Mouse (Mus musculus) heart, embryonic 14.5 days (tissue): ENCODE measurements at regions not wholly inside any gene's neighbourhood (a gene's known extent, or its start where the extent isn't known, plus 50 kb on each side); places are given as distances from the start of the nearest gene placed in this dataset.

Source experiments
- ATAC-seq: fragments of 200-750 bp; cut with Nextera tagmentation; 2 replicates; pipeline ENCODE4 v1.8.0; 2017; ENCODE audit warnings: low read depth, moderate TSS enrichment; ENCODE audit not compliant: insufficient number of reproducible peaks, insufficient read depth, low FRiP score
- H3K27ac ChIP-seq, 2 experiments: fragments of 200-500 bp in 1 of 2; fragments of 300-500 bp in 1 of 2; sonication (generic) in 1 of 2; replicated peaks in 1 of 2; 2 replicates each; pipeline ENCODE4 v1.5.1; 2012 to 2014; ENCODE audit warnings: low read depth in 2 of 2, low read length in 2 of 2, control low read depth in 1 of 2, mild to moderate bottlenecking in 1 of 2, mixed read lengths in 1 of 2; ENCODE audit not compliant: control insufficient read depth in 1 of 2, insufficient read depth in 1 of 2
- H3K27me3 ChIP-seq: fragments of 300-500 bp; sonication (generic); 2 replicates; pipeline ENCODE4 v1.6.1; 2014; ENCODE audit warnings: mild to moderate bottlenecking, low read length, control low read depth; ENCODE audit not compliant: control insufficient read depth, insufficient read depth
- H3K36me3 ChIP-seq: fragments of 300-500 bp; sonication (generic); 2 replicates; pipeline ENCODE4 v1.6.1; 2014; ENCODE audit warnings: mild to moderate bottlenecking, control low read depth, low read length, mixed read lengths; ENCODE audit not compliant: control insufficient read depth, insufficient read depth
- H3K4me1 ChIP-seq, 2 experiments: fragments of 200-500 bp in 1 of 2; fragments of 300-500 bp in 1 of 2; sonication (generic) in 1 of 2; 2 replicates each; pipeline ENCODE4 v1.6.1; 2012 to 2014; ENCODE audit warnings: low read length in 2 of 2, control low read depth in 1 of 2, mixed read lengths in 1 of 2; ENCODE audit not compliant: control insufficient read depth in 2 of 2, insufficient read depth in 2 of 2
- H3K4me2 ChIP-seq: fragments of 300-500 bp; sonication (generic); 2 replicates; pipeline ENCODE4 v1.6.1; 2014; ENCODE audit warnings: mild to moderate bottlenecking, low read length
- H3K4me3 ChIP-seq, 2 experiments: fragments of 200-500 bp in 1 of 2; fragments of 300-500 bp in 1 of 2; sonication (generic) in 1 of 2; 2 replicates each; pipeline ENCODE4 v1.5.1; 2012 to 2014; ENCODE audit warnings: low read length in 2 of 2, mild to moderate bottlenecking in 2 of 2, control low read depth in 1 of 2, low read depth in 1 of 2, moderate library complexity in 1 of 2; ENCODE audit not compliant: control insufficient read depth in 1 of 2, insufficient read depth in 1 of 2
- H3K9ac ChIP-seq: fragments of 300-500 bp; sonication (generic); 2 replicates; pipeline ENCODE4 v1.6.1; 2014; ENCODE audit warnings: mild to moderate bottlenecking, low read length
- H3K9me3 ChIP-seq: fragments of 300-500 bp; sonication (generic); 2 replicates; pipeline ENCODE4 v1.6.1; 2016; ENCODE audit warnings: low read length, control low read depth; ENCODE audit not compliant: control insufficient read depth
- WGBS: fragments of 180-500 bp; shearing (Covaris S2); extraction: QIAGEN DNeasy Blood & Tissue Kit; methylation state at CpG from one replicate; pipeline ENCODE4 v1.1.7; 2014; 5-methylcytosine and 5-hydroxymethylcytosine counted together

DNA sequence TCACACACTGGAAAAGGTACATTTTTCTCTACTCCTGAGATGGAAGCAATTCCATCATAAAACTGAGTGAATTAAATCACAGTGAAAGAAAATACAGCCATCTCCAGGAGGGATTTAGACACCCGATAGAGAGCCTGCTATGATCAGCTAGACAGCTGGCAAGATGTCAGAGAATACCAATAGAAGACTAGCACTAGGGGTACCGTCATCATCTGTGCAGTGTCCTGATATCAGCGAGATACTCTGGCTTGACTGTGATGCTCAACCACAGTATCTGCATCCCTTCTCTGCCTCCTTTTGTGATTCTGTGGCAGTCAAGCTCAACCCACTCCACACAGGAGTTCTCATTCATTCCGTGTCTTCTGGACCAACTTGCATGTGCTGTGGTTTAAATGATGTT is 87.4 kb downstream of the Rbm43 start:
- Histone ChIP-seq H3K4me1 (no peaks in the 10 kb centered on the region), H3K27ac (no peak overlapping the region), H3K27me3 (no peaks in the 10 kb centered on the region), H3K9me3 (no peaks in the 10 kb centered on the region), H3K4me2 (no peak overlapping the region), H3K4me3 (no peak overlapping the region), H3K36me3 (no peaks in the 10 kb centered on the region), H3K9ac (no peak overlapping the region)
- 71% methylated on average over 4 of the region's 4 CpGs for WGBS
- no peak for ATAC-seq

- no peaks in the 10 kb centered on the region for H3K4me1 ChIP-seq
- no peaks in the 10 kb centered on the region for H3K36me3 ChIP-seq
- ATAC-seq: no peak
- H3K9ac ChIP-seq: no peak overlapping the region
- no peak overlapping the region for H3K27ac ChIP-seq
- 83% methylated on average over 6 of the region's 6 CpGs for WGBS
- H3K9me3 ChIP-seq: no peaks in the 10 kb centered on the region
- no peak overlapping the region for H3K4me2 ChIP-seq
- H3K4me3 ChIP-seq: no peak overlapping the region
- H3K27me3 ChIP-seq: no peaks in the 10 kb centered on the region
These were observed 87.0 kb downstream of the Rbm43 start for GRCm38 (mm10) chr2:51847964-51848363.

DNA sequence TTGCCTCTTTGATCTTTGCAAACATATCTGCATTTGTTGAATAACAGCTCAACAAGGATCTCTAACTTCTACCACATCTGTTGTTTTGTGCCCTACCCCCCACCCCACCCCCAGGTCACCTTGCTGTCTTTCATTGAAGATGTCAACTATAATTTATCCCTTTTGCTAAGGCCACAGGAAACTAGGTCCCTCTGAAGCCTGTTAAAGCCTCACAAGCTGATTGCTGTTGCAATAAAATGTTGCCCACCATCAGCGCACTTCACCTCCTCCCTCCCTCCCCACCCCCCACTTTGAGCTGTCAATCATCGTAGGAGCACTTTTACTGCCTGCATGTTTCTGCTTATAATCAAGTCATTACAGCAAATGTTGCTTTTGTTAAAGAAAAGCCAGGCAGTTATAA is 86.5 kb downstream of the Rbm43 start:
- H3K27me3 ChIP-seq: no peaks in the 10 kb centered on the region
- no peak overlapping the region for H3K4me2 ChIP-seq
- no peaks in the 10 kb centered on the region for H3K9me3 ChIP-seq
- H3K4me1 ChIP-seq: no peaks in the 10 kb centered on the region
- H3K36me3 ChIP-seq: no peaks in the 10 kb centered on the region
- no peak overlapping the region for H3K27ac ChIP-seq
- ATAC-seq: no peak
- H3K9ac ChIP-seq: no peak overlapping the region
- H3K4me3 ChIP-seq: no peak overlapping the region
- 50% methylated on average over 2 of the region's 2 CpGs for WGBS

GRCm38 (mm10) chr2:51850581-51850980 is 84.4 kb downstream of the Rbm43 start:
- Histone ChIP-seq H3K27ac (no peak overlapping the region), H3K4me2 (no peak overlapping the region), H3K36me3 (no peaks in the 10 kb centered on the region), H3K9me3 (no peaks in the 10 kb centered on the region), H3K27me3 (no peaks in the 10 kb centered on the region), H3K4me3 (no peak overlapping the region), H3K4me1 (no peaks in the 10 kb centered on the region), H3K9ac (no peak overlapping the region)
- WGBS: 85% methylated on average over 9 of the region's 9 CpGs
- ATAC-seq: no peak

DNA sequence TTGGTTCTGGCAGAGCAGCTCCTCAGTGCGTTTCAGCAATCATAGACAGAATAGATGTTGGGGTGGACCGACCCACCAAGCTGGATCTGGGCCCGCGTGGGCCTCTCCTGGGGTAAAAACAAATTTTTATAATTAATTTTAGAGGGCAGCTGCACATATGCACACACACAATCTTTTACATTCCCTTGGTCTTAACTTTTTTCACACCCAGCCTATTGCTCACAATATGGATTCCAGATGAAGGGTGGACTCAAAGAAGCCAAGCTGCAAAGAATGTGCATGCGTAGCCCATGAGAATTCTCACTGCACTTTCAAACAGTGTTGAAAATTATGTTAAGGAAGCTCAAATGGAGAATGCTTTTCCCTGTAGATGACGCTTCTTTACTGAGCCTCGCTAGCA is 83.3 kb downstream of the Rbm43 start:
- WGBS: 86% methylated on average over 7 of the region's 7 CpGs
- Histone ChIP-seq H3K4me3 (no peak overlapping the region), H3K36me3 (no peaks in the 10 kb centered on the region), H3K27me3 (no peaks in the 10 kb centered on the region), H3K9me3 (no peaks in the 10 kb centered on the region), H3K4me1 (no peaks in the 10 kb centered on the region), H3K9ac (no peak overlapping the region), H3K4me2 (no peak overlapping the region), H3K27ac (no peak overlapping the region)
- ATAC-seq: no peak

DNA sequence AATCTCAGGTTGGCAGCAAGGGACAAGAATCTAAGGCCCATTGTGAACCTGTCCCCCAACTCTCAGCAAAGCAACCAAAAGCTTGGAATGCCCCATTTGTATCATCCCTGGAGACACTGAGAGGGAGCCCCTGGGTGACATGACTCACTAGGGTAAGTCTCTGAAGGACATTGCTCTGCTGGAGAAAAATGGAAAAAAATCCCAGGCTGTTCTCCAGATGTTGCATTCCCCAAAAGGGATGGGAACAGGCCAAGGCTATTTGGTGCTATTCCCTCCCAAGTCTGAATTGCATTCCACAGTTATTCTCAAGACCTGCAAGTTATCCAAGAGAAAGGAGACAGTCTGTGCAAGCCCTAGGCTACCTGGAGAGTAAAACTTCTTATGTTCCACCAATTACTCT is 77.7 kb downstream of the Rbm43 start:
- Histone ChIP-seq H3K4me3 (no peak overlapping the region), H3K4me1 (no peaks in the 10 kb centered on the region), H3K36me3 (no peaks in the 10 kb centered on the region), H3K27me3 (no peaks in the 10 kb centered on the region), H3K4me2 (no peak overlapping the region), H3K27ac (no peak overlapping the region), H3K9ac (no peak overlapping the region), H3K9me3 (no peaks in the 10 kb centered on the region)
- ATAC-seq: no peak

- 86% methylated on average over 5 of the region's 5 CpGs for WGBS
- Histone ChIP-seq H3K9ac (no peak overlapping the region), H3K27me3 (no peaks in the 10 kb centered on the region), H3K9me3 (no peaks in the 10 kb centered on the region), H3K27ac (no peak overlapping the region), H3K36me3 (no peaks in the 10 kb centered on the region), H3K4me2 (no peak overlapping the region), H3K4me3 (no peak overlapping the region), H3K4me1 (no peaks in the 10 kb centered on the region)
- ATAC-seq: no peak
These were observed 68.9 kb downstream of the Rbm43 start for GRCm38 (mm10) chr2:51866045-51866444.

- Histone ChIP-seq H3K27me3 (no peaks in the 10 kb centered on the region), H3K4me3 (no peak overlapping the region), H3K4me1 (no peaks in the 10 kb centered on the region), H3K27ac (no peak overlapping the region), H3K9ac (no peak overlapping the region), H3K9me3 (no peaks in the 10 kb centered on the region), H3K4me2 (no peak overlapping the region), H3K36me3 (no peaks in the 10 kb centered on the region)
- no peak for ATAC-seq
- WGBS: 79% methylated on average over 4 of the region's 4 CpGs
These were observed 66.0 kb downstream of the Rbm43 start for GRCm38 (mm10) chr2:51868878-51869510.
